Mouse (Mus musculus): ENCODE results near the gene Pard3. TPM values are rescaled to one million over a fixed set of nuclear protein-coding genes. Genes with fewer than 3 reads are reported as not detected.

The Pard3 gene
- polyA plus RNA-seq, 1 experiment from 2014 or later, result 21.0 TPM

GRCm38 (mm10) chr8:127552836-127553235, 489.1 kb downstream of the Pard3 start:
- Histone ChIP-seq H3K4me3 (replicated peaks; ENCODE audit: low read length) (no peak overlapping the region), H3K9me3 (replicated peaks; ENCODE audit: control insufficient read depth, low read length) (no peaks in the 10 kb centered on the region), H3K27ac (ENCODE audit: low read length) (no peak overlapping the region), H3K4me1 (ENCODE audit: control insufficient read depth, insufficient read depth, low read length) (no peaks in the 10 kb centered on the region), H3K36me3 (ENCODE audit: control insufficient read depth, insufficient read depth, low read length) (no peaks in the 10 kb centered on the region), H3K4me2 (ENCODE audit: low read depth, low read length) (no peak overlapping the region), H3K9ac (ENCODE audit: low read length) (no peak overlapping the region), H3K27me3 (ENCODE audit: control insufficient read depth, insufficient read depth, low read length) (no peaks in the 10 kb centered on the region)
- 84% methylated on average over 13 of the region's 13 CpGs for WGBS
- no peak for ATAC-seq (ENCODE audit: insufficient read depth, low FRiP score)

GRCm38 (mm10) chr8:127553582-127553981, 489.9 kb downstream of the Pard3 start:
- Histone ChIP-seq H3K4me2 (ENCODE audit: low read depth, low read length) (no peak overlapping the region), H3K9ac (ENCODE audit: low read length) (no peak overlapping the region), H3K27me3 (ENCODE audit: control insufficient read depth, insufficient read depth, low read length) (no peaks in the 10 kb centered on the region), H3K4me1 (ENCODE audit: control insufficient read depth, insufficient read depth, low read length) (no peaks in the 10 kb centered on the region), H3K27ac (ENCODE audit: low read length) (no peak overlapping the region), H3K4me3 (replicated peaks; ENCODE audit: low read length) (no peak overlapping the region), H3K9me3 (replicated peaks; ENCODE audit: control insufficient read depth, low read length) (no peaks in the 10 kb centered on the region), H3K36me3 (ENCODE audit: control insufficient read depth, insufficient read depth, low read length) (no peaks in the 10 kb centered on the region)
- 72% methylated on average over 5 of the region's 5 CpGs for WGBS
- no peak for ATAC-seq (ENCODE audit: insufficient read depth, low FRiP score)

- Histone ChIP-seq H3K36me3 (ENCODE audit: control insufficient read depth, insufficient read depth, low read length) (no peaks in the 10 kb centered on the region), H3K9ac (ENCODE audit: low read length) (no peak overlapping the region), H3K9me3 (replicated peaks; ENCODE audit: control insufficient read depth, low read length) (no peaks in the 10 kb centered on the region), H3K27ac (ENCODE audit: low read length) (no peak overlapping the region), H3K4me2 (ENCODE audit: low read depth, low read length) (no peak overlapping the region), H3K27me3 (ENCODE audit: control insufficient read depth, insufficient read depth, low read length) (no peaks in the 10 kb centered on the region), H3K4me3 (replicated peaks; ENCODE audit: low read length) (no peak overlapping the region), H3K4me1 (ENCODE audit: control insufficient read depth, insufficient read depth, low read length) (0 out of 2 replicates have a peak, but pooled peaks cover 2% of the 10 kb centered on the region)
- WGBS, result 53% methylated on average over 2 of the region's 2 CpGs
- ATAC-seq (ENCODE audit: insufficient read depth, low FRiP score), result no peak
Measured at GRCm38 (mm10) chr8:127555795-127556194, 492.1 kb downstream of the Pard3 start.

GRCm38 (mm10) chr8:127556964-127557363, 493.3 kb downstream of the Pard3 start:
- H3K27me3 ChIP-seq (ENCODE audit: control insufficient read depth, insufficient read depth, low read length), result no peaks in the 10 kb centered on the region
- 59% methylated on average over 11 of the region's 11 CpGs for WGBS
- no peak overlapping the region for H3K4me2 ChIP-seq (ENCODE audit: low read depth, low read length)
- 0 out of 2 replicates have a peak, but pooled peaks cover 2% of the 10 kb centered on the region for H3K4me1 ChIP-seq (ENCODE audit: control insufficient read depth, insufficient read depth, low read length)
- H3K9me3 ChIP-seq (replicated peaks; ENCODE audit: control insufficient read depth, low read length), result no peaks in the 10 kb centered on the region
- H3K4me3 ChIP-seq (replicated peaks; ENCODE audit: low read length), result no peak overlapping the region
- no peaks in the 10 kb centered on the region for H3K36me3 ChIP-seq (ENCODE audit: control insufficient read depth, insufficient read depth, low read length)
- no peak overlapping the region for H3K27ac ChIP-seq (ENCODE audit: low read length)
- no peak for ATAC-seq (ENCODE audit: insufficient read depth, low FRiP score)
- no peak overlapping the region for H3K9ac ChIP-seq (ENCODE audit: low read length)

GRCm38 (mm10) chr8:127557566-127557965, 493.9 kb downstream of the Pard3 start:
- H3K9ac ChIP-seq (ENCODE audit: low read length), result no peak overlapping the region
- no peaks in the 10 kb centered on the region for H3K27me3 ChIP-seq (ENCODE audit: control insufficient read depth, insufficient read depth, low read length)
- no peak for ATAC-seq (ENCODE audit: insufficient read depth, low FRiP score)

GRCm38 (mm10) chr8:127563634-127564033, 499.9 kb downstream of the Pard3 start:
- Histone ChIP-seq H3K36me3 (ENCODE audit: control insufficient read depth, insufficient read depth, low read length) (no peaks in the 10 kb centered on the region), H3K4me1 (ENCODE audit: control insufficient read depth, insufficient read depth, low read length) (0 out of 2 replicates have a peak, but pooled peaks cover 2% of the 10 kb centered on the region), H3K4me3 (replicated peaks; ENCODE audit: low read length) (no peak overlapping the region), H3K9me3 (replicated peaks; ENCODE audit: control insufficient read depth, low read length) (no peaks in the 10 kb centered on the region), H3K9ac (ENCODE audit: low read length) (no peak overlapping the region), H3K4me2 (ENCODE audit: low read depth, low read length) (no peak overlapping the region), H3K27me3 (ENCODE audit: control insufficient read depth, insufficient read depth, low read length) (no peaks in the 10 kb centered on the region), H3K27ac (ENCODE audit: low read length) (no peak overlapping the region)
- WGBS, result 76% methylated on average over 5 of the region's 5 CpGs
- no peak for ATAC-seq (ENCODE audit: insufficient read depth, low FRiP score)

More at GRCm38 (mm10) chr8:127557566-127557965, 493.9 kb downstream of the Pard3 start:
- 0 out of 2 replicates have a peak, but pooled peaks cover 2% of the 10 kb centered on the region for H3K4me1 ChIP-seq (ENCODE audit: control insufficient read depth, insufficient read depth, low read length)
- H3K9me3 ChIP-seq (replicated peaks; ENCODE audit: control insufficient read depth, low read length), result no peaks in the 10 kb centered on the region
- H3K4me3 ChIP-seq (replicated peaks; ENCODE audit: low read length), result no peak overlapping the region
- no peaks in the 10 kb centered on the region for H3K36me3 ChIP-seq (ENCODE audit: control insufficient read depth, insufficient read depth, low read length)
- H3K4me2 ChIP-seq (ENCODE audit: low read depth, low read length), result no peak overlapping the region
- H3K27ac ChIP-seq (ENCODE audit: low read length), result no peak overlapping the region

- Histone ChIP-seq H3K4me1 (ENCODE audit: control insufficient read depth, insufficient read depth, low read length) (no peaks in the 10 kb centered on the region), H3K27me3 (ENCODE audit: control insufficient read depth, insufficient read depth, low read length) (no peaks in the 10 kb centered on the region), H3K9ac (ENCODE audit: low read length) (no peak overlapping the region), H3K4me2 (ENCODE audit: low read depth, low read length) (no peak overlapping the region), H3K27ac (ENCODE audit: low read length) (no peak overlapping the region), H3K9me3 (replicated peaks; ENCODE audit: control insufficient read depth, low read length) (no peaks in the 10 kb centered on the region), H3K4me3 (replicated peaks; ENCODE audit: low read length) (no peak overlapping the region), H3K36me3 (ENCODE audit: control insufficient read depth, insufficient read depth, low read length) (no peaks in the 10 kb centered on the region)
- ATAC-seq (ENCODE audit: insufficient read depth, low FRiP score), result no peak
- WGBS, result 65% methylated on average over 4 of the region's 4 CpGs
Measured at GRCm38 (mm10) chr8:127564426-127564825, 500.7 kb downstream of the Pard3 start.

GRCm38 (mm10) chr8:127569212-127569611, 505.5 kb downstream of the Pard3 start:
- no peak for ATAC-seq (ENCODE audit: insufficient read depth, low FRiP score)
- Histone ChIP-seq H3K9me3 (replicated peaks; ENCODE audit: control insufficient read depth, low read length) (no peaks in the 10 kb centered on the region), H3K4me2 (ENCODE audit: low read depth, low read length) (no peak overlapping the region), H3K4me3 (replicated peaks; ENCODE audit: low read length) (no peak overlapping the region), H3K27me3 (ENCODE audit: control insufficient read depth, insufficient read depth, low read length) (no peaks in the 10 kb centered on the region), H3K36me3 (ENCODE audit: control insufficient read depth, insufficient read depth, low read length) (no peaks in the 10 kb centered on the region), H3K4me1 (ENCODE audit: control insufficient read depth, insufficient read depth, low read length) (no peaks in the 10 kb centered on the region), H3K9ac (ENCODE audit: low read length) (no peak overlapping the region), H3K27ac (ENCODE audit: low read length) (no peak overlapping the region)
- WGBS, result 53% methylated on average over 5 of the region's 5 CpGs

- no peaks in the 10 kb centered on the region for H3K36me3 ChIP-seq (ENCODE audit: control insufficient read depth, insufficient read depth, low read length)
- H3K9me3 ChIP-seq (replicated peaks; ENCODE audit: control insufficient read depth, low read length), result no peaks in the 10 kb centered on the region
- no peaks in the 10 kb centered on the region for H3K27me3 ChIP-seq (ENCODE audit: control insufficient read depth, insufficient read depth, low read length)
- no peak overlapping the region for H3K4me2 ChIP-seq (ENCODE audit: low read depth, low read length)
- H3K9ac ChIP-seq (ENCODE audit: low read length), result no peak overlapping the region
- no peak overlapping the region for H3K4me3 ChIP-seq (replicated peaks; ENCODE audit: low read length)
- 80% methylated on average over 1 of the region's 1 CpGs for WGBS
- no peak overlapping the region for H3K27ac ChIP-seq (ENCODE audit: low read length)
- ATAC-seq (ENCODE audit: insufficient read depth, low FRiP score), result no peak
- H3K4me1 ChIP-seq (ENCODE audit: control insufficient read depth, insufficient read depth, low read length), result no peaks in the 10 kb centered on the region
Measured at GRCm38 (mm10) chr8:127570527-127570926, 506.8 kb downstream of the Pard3 start.

GRCm38 (mm10) chr8:127572493-127572892, 508.8 kb downstream of the Pard3 start:
- Histone ChIP-seq H3K27ac (ENCODE audit: low read length) (no peak overlapping the region), H3K9ac (ENCODE audit: low read length) (no peak overlapping the region), H3K36me3 (ENCODE audit: control insufficient read depth, insufficient read depth, low read length) (no peaks in the 10 kb centered on the region), H3K27me3 (ENCODE audit: control insufficient read depth, insufficient read depth, low read length) (no peaks in the 10 kb centered on the region), H3K9me3 (replicated peaks; ENCODE audit: control insufficient read depth, low read length) (no peaks in the 10 kb centered on the region), H3K4me1 (ENCODE audit: control insufficient read depth, insufficient read depth, low read length) (no peaks in the 10 kb centered on the region), H3K4me3 (replicated peaks; ENCODE audit: low read length) (no peak overlapping the region), H3K4me2 (ENCODE audit: low read depth, low read length) (no peak overlapping the region)
- 89% methylated on average over 4 of the region's 4 CpGs for WGBS
- ATAC-seq (ENCODE audit: insufficient read depth, low FRiP score), result no peak
